Mouse (Mus musculus) spleen, postnatal 4 days (tissue): ENCODE measurements around the gene Ffar2.
"Not testable (repeated sequence)": the region's sequence is repeated elsewhere in the genome, so short reads cannot be mapped to it uniquely, and the experiment has no call there.

Experiments
- DNase-seq, 2 experiments: peaks; one replicate each; pipeline ENCODE4 v3.0.0; 2022; ENCODE audit warnings: low spot score in 2 of 2

The Ffar2 gene

GRCm38 (mm10) chr7:30823675-30824074 is at the start of gene Ffar2:
Gene Ffar2 (minus strand): TSS chr7:30823775.
- DNase-seq, result no peak

GRCm38 (mm10) chr7:30873083-30873482 is 49.5 kb upstream of the Ffar2 start:
- peak; percentile 70 to 88 for DNase-seq

DNA sequence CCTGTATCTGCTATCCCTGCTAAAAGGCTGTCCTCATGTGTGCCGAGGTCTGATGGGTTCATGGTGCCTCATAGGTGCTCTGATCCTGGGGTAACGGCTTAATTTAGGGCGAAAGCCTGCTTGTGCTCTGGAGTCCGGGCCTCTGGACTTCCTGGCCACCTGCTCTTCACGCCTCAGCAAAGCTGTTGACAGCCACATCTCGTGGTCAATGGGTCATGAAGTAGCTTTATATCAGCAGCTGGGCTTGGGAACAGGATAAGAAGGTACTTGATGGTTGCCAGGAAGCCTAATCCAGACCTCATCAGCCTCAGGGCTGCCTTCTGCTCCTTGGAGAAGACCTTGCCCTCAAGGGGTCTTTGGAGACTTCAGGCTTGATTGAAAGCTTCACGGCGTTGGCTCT is 39.8 kb upstream of the Ffar2 start:
- DNase-seq, result no peak

DNA sequence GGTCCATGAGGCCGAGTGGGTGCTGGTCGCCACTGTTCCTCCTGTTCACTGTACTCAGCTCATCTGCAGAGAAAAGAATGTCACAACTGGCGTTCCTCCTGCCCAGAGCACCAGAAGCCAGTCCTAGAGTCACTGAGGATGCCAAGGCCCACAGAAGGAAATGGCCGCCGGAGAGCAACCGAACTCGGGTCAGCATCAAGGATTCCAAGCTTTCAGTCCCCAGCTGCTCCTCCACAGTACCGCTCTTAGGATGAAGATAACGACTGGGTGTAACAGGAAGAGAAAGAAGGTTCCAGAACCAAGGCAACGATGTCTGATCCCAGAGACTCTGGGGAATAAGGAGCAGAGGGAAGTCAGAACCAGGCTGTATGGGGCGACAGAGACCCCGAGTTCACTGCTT is 37.9 kb upstream of the Ffar2 start, which contains the start of gene Ffar1:
Ffar1 (minus strand) TSS at position 101 of the 400 bp plus-strand sequence.
- no peak for DNase-seq

DNA sequence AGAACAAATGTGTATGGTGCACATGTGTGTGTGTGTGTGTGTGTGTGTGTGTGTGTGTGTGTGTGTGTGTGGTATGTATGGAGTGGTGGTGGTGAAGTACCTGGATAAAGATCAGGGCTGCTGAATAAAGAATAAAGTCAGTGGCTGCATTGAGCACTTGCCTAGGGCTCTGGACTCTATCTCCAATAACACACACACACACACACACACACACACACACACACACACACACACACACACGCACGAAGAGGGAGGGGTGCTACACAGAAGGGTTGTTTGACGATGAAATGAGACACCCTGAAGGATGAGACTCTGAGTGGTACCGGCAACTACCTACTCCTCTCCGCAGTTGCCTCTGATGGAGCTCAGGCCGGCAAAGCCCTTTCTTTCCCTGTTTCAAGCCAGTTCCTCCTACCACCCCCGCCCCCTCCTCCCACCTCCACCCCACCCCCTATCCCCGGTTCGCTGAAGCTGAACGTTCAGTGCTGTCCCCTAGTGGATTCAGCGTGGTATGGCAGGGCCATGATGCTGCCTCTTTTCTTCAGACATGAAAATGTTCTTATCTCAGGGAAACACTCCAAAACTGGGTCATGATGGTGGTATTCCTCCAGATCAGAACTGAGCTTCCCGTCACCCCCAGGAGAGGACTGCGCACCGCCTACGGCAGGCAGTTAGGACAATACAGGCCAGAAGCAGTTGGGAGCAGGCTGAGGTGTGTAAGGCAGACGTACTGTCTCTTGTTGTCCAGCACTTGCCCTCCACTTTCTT is 36.2 kb upstream of the Ffar2 start:
- DNase-seq, result peak; percentile 49 to 77

GRCm38 (mm10) chr7:30859290-30859634 is 35.7 kb upstream of the Ffar2 start:
- peak; percentile 79 to 90 for DNase-seq

DNA sequence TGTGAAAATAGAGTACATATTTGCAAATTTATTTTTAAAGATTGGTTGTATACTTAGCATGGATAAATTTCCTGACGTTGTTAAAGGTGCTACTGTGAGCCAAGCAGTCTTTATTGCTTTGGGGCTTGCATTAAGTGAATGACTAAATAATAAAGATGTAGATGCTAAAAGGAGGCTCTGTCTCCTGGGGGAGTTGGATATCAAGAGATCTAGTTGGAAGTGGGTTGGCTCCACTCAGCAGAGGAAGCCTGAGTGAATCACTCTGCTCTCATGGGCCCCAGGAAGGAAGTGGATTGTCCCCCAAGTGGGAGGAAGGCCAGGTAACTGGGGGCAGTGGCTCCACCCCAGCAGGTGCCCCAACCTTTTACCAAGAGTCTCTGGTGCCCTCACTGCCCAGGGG is 34.2 kb upstream of the Ffar2 start:
- no peak for DNase-seq

DNA sequence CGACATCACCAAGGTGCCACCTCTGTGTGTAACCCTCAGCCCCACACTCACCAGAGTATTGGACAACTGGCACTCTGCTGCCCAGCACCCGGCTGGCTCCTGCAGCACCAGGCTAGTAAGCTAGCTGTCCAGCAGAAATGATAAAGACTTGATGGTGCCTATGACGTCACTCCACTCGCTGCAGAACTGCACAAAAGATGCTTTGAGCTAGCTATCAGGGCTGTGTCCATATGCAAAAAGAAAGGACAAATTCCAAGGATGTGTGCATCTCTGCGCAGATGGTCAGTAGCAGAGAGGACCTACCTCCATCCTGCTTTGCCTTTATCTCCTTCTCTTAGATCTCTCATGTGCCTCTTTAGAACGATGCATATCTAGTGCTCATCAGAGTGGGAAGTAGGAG is 32.5 kb upstream of the Ffar2 start, which contains the start of gene Ffar3:
Ffar3 (minus strand) TSS at position 101 of the 400 bp plus-strand sequence.
- no peak for DNase-seq

DNA sequence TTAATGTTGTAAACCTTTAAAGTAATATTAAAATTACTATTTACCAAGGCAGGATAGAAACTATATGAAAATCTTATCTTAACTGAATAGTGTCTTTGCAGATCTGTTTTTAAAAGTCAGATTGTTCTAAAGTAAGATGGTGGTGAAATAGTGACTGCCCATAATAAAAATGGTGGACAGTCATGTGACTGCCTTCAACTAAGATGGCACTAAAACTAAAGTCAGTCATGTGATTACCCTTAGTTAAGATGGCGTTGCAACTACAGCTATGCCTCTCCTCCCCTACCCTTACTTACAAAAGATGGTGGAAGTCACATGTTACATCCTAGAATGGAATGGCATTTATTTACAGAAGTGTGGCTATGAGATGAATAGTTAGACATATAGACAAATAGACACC is 27.8 kb upstream of the Ffar2 start:
- DNase-seq, result no peak

GRCm38 (mm10) chr7:30847934-30848333 is 24.4 kb upstream of the Ffar2 start:
- DNase-seq, result no peak

- DNase-seq, result no peak
These were observed 23.8 kb upstream of the Ffar2 start for GRCm38 (mm10) chr7:30847386-30847785.

DNA sequence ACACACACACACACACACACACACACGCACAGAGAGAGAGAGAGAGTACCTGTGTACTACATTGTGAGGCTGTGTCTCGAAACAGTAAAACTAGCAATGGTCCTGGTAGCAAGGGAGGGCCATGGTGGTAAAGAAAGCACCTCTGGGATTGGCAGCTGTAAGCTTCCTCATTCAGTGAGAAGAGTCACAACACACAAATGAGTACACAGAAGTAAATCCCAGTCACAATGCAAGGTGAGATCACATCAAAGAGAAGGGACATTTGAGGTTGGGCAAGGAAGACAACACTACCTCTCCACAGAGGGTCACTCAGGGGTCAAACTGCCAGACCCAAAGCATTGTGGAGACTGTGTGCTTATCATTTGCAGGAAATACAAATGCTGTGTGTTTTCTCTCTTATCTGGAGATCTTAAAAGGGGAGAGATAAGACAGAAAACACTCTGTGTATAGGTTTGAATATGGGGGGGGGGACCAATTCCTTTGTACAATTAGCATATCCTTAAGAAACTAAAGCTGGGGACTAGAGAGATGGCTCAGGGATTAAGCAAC is 23.0 kb upstream of the Ffar2 start:
- DNase-seq, result no peak

DNA sequence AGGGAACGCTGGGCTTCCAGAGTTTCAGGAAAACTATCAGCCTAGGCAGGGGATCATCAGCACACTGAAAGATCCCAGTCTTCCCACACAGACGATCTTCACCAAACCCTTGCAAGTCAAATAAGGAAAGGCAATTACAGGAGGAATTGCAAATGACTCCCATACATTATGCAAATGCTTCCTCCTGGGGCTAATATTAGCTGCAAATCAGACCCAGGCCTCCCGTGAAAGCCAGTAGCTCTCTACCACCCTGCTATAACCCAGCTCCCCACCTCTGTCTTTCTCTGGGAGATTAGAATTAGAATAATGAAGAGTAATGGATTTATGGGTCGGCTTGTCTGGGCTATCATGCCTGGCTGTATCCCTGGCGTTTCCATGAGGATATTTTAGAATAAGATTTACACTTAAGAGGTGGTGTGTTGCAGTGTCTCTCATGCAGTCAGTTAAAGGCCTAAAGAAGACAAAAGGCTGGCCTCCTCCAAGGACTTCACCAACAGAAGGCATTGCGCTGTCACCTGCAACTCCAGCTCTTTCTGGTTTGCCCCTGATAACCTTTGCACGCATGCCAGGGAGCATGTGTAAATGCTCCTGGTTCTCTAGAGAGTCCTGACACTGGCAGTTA is 21.2 kb upstream of the Ffar2 start:
- no peak for DNase-seq

- DNase-seq, result no peak
These were observed 18.5 kb upstream of the Ffar2 start for GRCm38 (mm10) chr7:30842092-30842491.

DNA sequence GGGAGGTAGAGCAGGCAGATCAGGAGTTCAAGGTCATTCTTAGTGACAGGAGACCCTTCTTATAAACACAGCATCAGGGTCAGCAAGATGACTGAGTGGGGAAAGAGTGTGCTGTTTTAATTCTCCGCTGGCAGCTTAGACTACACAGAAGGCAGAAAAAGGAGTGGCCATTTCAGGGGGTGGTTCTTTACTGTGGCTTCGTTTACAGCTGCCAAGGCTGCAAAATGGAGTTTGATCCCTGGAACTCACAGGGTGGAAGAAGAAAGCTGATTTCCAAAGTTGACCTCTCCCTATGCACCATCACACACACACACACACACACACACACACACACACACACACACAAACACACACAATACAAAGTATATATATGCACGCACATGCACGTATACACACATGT is 17.8 kb upstream of the Ffar2 start:
- no peak for DNase-seq

DNA sequence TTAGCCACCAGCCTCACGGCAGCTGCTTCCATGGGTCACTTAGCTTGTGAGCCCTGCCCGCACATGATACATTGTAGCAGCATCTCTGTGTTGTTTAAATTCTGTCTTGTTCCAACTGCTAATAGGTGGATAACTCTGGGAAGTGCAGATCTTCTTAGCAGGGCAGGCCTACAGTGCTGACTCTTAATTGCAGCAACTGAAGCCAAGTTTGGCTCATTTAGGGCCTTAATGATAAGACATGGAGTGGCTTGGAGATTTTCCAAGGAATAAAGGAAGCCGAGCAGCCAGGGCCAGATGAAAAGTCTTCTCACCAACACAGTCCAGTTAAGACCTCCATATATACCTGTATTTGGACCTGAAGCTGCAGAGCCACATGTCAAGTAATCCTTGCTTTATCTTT is 16.7 kb upstream of the Ffar2 start:
- DNase-seq, result no peak

GRCm38 (mm10) chr7:30837277-30837676 is 13.7 kb upstream of the Ffar2 start:
- DNase-seq, result no peak

- DNase-seq, result not testable (repeated sequence)
These were observed 9.1 kb upstream of the Ffar2 start for GRCm38 (mm10) chr7:30832684-30833083.

- no peak for DNase-seq
These were observed 8.7 kb upstream of the Ffar2 start for GRCm38 (mm10) chr7:30832261-30832660.

DNA sequence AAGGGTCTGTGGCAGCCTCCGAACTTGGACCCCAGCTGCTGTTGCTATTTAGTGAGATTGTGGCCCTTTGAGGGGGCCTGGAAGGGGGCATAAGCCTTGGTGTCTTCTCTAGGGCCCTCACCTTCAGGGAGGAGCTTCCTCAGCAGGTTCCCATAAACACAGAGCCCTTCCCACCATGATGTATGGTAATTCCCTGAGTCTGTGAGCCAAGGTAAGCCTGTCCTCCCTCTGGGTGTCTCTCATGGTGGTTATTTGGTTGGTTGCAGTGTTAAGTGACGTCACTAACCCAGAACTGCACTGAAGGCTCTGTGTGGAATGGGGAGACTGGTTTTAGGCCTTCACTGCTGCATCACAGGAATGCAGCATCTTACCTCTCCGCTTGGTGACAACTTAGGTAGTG is 5.9 kb upstream of the Ffar2 start:
- no peak for DNase-seq

- not testable (repeated sequence) for DNase-seq
These were observed 5.3 kb upstream of the Ffar2 start for GRCm38 (mm10) chr7:30828871-30829270.

DNA sequence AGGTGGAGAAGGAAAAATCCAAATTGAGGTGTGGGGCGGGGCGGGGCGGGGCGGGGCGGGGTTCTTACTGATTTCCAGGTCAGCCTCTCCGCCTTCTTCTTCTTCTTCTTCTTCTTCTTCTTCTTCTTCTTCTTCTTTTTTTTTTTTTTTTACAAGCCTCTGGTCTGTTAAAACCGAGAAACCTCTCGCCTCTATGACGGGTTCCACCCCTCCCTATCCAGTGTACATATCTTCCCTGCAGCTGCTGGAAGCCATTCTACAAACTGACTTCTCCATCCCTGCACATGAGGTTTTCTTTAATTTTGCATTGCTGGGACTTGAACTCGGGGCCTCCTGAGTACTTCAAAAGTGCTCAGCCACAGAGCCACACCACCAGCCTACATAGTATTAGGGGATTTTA is 3.1 kb upstream of the Ffar2 start:
- no peak for DNase-seq

- no peak for DNase-seq
These were observed 731 bp upstream of the Ffar2 start for GRCm38 (mm10) chr7:30824306-30824705.
